Mouse (Mus musculus): ENCODE measurements around the gene Acsl1. TPM values are rescaled to one million over a fixed set of nuclear protein-coding genes. Genes with fewer than 3 reads are reported as not detected.

The Acsl1 gene
- polyA plus RNA-seq, 1 experiment from 2014 or later, result 48.3 TPM

DNA sequence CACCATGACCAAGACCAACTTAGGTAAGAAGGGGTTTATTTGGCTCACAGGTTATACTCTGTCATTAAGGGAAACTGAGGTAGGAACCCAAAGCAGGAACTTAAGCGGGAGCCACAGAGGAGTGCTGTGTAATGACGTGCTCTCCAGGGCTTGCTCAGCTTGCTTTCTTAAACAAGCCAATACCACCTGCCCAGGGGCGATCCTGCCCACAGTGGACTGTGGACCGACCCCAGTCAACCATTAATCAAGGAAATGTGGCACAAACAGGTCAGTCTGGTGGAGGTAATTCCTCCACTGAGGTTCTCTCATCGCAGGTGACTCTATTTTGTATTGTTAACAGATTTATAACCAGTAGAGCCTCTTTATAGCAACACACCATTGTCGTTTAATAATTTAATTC lies 23.5 kb upstream of the Acsl1 start:
- Histone ChIP-seq H3K4me3 (ENCODE audit: low read length) (no peak overlapping the region), H3K36me3 (ENCODE audit: control insufficient read depth, insufficient read depth, low read length) (no peaks in the 10 kb centered on the region), H3K9me3 (ENCODE audit: control insufficient read depth, low read length) (no peaks in the 10 kb centered on the region), H3K27ac (ENCODE audit: low read length) (peak overlapping the region; percentile 97), H3K27me3 (replicated peaks; ENCODE audit: control insufficient read depth, insufficient read depth, low read length) (no peaks in the 10 kb centered on the region), H3K4me1 (ENCODE audit: control insufficient read depth, insufficient read depth, low read length) (peaks cover 10% of the 10 kb centered on the region; the same call in 1 of the 2 replicates), H3K9ac (ENCODE audit: low read depth, low read length) (peak overlapping the region; percentile 64; the same call in 1 of the 2 replicates), H3K4me2 (ENCODE audit: low read depth, low read length) (peak overlapping the region; percentile 39)
- WGBS, result 59% methylated on average over 6 of the region's 6 CpGs
- peak; percentile 82 for ATAC-seq

DNA sequence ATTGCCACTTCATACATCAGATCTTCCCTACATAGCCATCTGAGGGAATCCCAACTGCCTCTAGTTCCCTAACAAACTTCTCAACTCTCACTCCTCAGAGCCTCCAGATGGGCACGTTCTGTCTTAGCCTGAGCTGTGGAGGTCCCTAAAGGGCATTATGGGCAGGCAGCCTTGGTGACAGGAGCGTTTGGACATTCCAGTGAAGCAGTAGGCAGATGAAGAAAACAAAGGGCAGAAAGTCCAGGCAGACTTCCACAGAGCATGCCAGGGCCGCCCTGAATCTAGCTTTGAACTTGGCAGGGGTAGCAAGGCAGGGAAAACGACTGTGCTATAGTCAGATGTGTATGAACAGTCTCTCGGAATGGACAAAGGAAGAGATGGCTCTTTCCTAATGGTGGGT lies 22.2 kb upstream of the Acsl1 start:
- 83% methylated on average over 5 of the region's 5 CpGs for WGBS
- Histone ChIP-seq H3K9me3 (ENCODE audit: control insufficient read depth, low read length) (no peaks in the 10 kb centered on the region), H3K4me2 (ENCODE audit: low read depth, low read length) (no peak overlapping the region), H3K4me1 (ENCODE audit: control insufficient read depth, insufficient read depth, low read length) (peaks cover 10% of the 10 kb centered on the region; the same call in 1 of the 2 replicates), H3K4me3 (ENCODE audit: low read length) (no peak overlapping the region), H3K36me3 (ENCODE audit: control insufficient read depth, insufficient read depth, low read length) (no peaks in the 10 kb centered on the region), H3K27ac (ENCODE audit: low read length) (peak overlapping the region; percentile 97), H3K9ac (ENCODE audit: low read depth, low read length) (no peak overlapping the region), H3K27me3 (replicated peaks; ENCODE audit: control insufficient read depth, insufficient read depth, low read length) (no peaks in the 10 kb centered on the region)
- no peak for ATAC-seq

GRCm38 (mm10) chr8:46449063-46449462 lies 21.8 kb upstream of the Acsl1 start:
- Histone ChIP-seq H3K4me3 (ENCODE audit: low read length) (no peak overlapping the region), H3K9ac (ENCODE audit: low read depth, low read length) (no peak overlapping the region), H3K9me3 (ENCODE audit: control insufficient read depth, low read length) (0 out of 2 replicates have a peak, but pooled peaks cover under 1% of the 10 kb centered on the region), H3K4me2 (ENCODE audit: low read depth, low read length) (no peak overlapping the region), H3K27me3 (replicated peaks; ENCODE audit: control insufficient read depth, insufficient read depth, low read length) (no peaks in the 10 kb centered on the region), H3K4me1 (ENCODE audit: control insufficient read depth, insufficient read depth, low read length) (peaks cover 10% of the 10 kb centered on the region; the same call in 1 of the 2 replicates), H3K27ac (ENCODE audit: low read length) (peak overlapping the region; percentile 97), H3K36me3 (ENCODE audit: control insufficient read depth, insufficient read depth, low read length) (no peaks in the 10 kb centered on the region)
- ATAC-seq, result peak; percentile 0; the same call in 1 of the 2 replicates
- 76% methylated on average over 4 of the region's 4 CpGs for WGBS

DNA sequence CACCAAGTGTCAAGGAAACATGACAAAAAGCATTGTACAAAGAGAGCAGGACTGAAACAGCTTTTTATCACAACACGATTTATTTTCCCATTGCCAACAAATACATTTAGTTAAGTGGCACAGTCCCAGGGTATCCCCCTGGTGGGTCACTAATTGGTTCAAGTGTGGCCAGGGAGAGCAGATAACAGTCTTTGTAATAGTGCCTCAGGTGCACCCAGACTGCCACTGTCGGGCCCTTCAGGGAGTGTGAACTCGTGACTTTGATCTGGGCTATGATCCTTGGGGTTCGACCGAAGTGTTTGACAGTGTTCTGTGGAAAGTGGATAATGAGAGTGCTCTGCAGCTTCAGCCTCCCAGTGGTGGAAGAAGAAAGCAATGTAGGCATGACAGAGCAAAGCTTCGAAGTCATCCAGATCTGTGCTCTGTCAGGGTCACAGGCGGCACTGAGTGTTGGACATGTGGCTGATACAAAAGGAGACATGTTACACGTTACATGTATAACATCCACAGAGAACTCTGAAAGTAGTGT lies 21.1 kb upstream of the Acsl1 start:
- H3K27me3 ChIP-seq (replicated peaks; ENCODE audit: control insufficient read depth, insufficient read depth, low read length), result no peaks in the 10 kb centered on the region
- H3K4me3 ChIP-seq (ENCODE audit: low read length), result no peak overlapping the region
- no peaks in the 10 kb centered on the region for H3K36me3 ChIP-seq (ENCODE audit: control insufficient read depth, insufficient read depth, low read length)
- WGBS, result 58% methylated on average over 8 of the region's 8 CpGs
- no peak overlapping the region for H3K9ac ChIP-seq (ENCODE audit: low read depth, low read length)
- no peak for ATAC-seq
- H3K27ac ChIP-seq (ENCODE audit: low read length), result peak overlapping the region; percentile 97; the same call in 1 of the 2 replicates
- H3K4me1 ChIP-seq (ENCODE audit: control insufficient read depth, insufficient read depth, low read length), result peaks cover 10% of the 10 kb centered on the region; the same call in 1 of the 2 replicates
- H3K4me2 ChIP-seq (ENCODE audit: low read depth, low read length), result no peak overlapping the region
- 0 out of 2 replicates have a peak, but pooled peaks cover 5% of the 10 kb centered on the region for H3K9me3 ChIP-seq (ENCODE audit: control insufficient read depth, low read length)

DNA sequence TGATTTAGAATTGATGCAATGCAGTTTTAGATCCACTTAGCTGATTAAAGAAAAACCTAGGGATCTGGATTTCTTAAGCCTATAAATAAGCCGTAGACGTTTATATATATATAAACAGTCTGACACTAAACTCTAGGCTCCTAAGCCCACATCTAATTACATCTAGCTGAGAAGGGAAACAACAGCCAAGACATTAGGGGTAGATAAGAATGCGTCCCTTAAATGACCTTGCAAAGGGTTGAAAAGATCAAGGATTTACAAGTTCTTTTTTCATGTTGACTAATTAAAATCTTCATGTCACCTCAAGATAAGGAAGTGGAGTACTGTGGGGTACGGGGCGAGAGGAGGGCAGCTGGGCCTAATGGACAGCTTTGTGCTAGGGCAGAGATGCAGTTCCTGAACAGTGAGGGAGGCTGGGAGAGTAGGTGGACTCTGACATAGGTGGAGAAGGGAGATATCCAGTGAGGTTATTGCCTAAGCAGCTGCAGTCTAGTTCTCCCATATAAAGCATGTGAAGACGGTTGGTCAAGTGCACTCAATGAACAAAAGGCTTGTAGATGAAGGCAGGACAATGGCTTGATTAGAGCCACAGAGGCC lies 12.5 kb upstream of the Acsl1 start:
- peak; percentile 94 for ATAC-seq
- peak overlapping the region; percentile 29; the same call in 1 of the 2 replicates for H3K27ac ChIP-seq (ENCODE audit: low read length)
- H3K4me3 ChIP-seq (ENCODE audit: low read length), result no peak overlapping the region
- no peak overlapping the region for H3K9ac ChIP-seq (ENCODE audit: low read depth, low read length)
- H3K9me3 ChIP-seq (ENCODE audit: control insufficient read depth, low read length), result 0 out of 2 replicates have a peak, but pooled peaks cover 5% of the 10 kb centered on the region
- no peak overlapping the region for H3K4me2 ChIP-seq (ENCODE audit: low read depth, low read length)
- no peaks in the 10 kb centered on the region for H3K36me3 ChIP-seq (ENCODE audit: control insufficient read depth, insufficient read depth, low read length)
- H3K27me3 ChIP-seq (replicated peaks; ENCODE audit: control insufficient read depth, insufficient read depth, low read length), result no peaks in the 10 kb centered on the region
- WGBS, result 35% methylated on average over 6 of the region's 6 CpGs
- H3K4me1 ChIP-seq (ENCODE audit: control insufficient read depth, insufficient read depth, low read length), result no peaks in the 10 kb centered on the region

DNA sequence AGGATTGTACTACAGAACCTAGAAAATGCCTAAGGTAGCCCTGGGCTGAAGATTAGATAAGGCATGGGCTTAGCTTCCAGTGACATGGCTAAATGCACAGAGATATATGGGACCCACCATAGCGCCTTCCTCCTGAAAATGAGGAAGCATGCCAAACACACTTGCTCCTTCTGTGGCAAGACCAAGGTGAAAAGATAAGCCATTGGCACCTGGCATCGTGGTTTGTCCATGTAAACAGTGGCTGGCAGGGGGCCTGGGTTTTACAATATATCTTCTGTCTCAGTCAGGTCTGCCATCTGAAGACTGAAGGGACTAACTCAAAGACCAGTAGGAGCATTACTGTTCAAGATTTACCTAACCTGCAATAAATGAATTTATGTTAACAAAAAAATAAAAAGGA lies 2.4 kb upstream of the Acsl1 start:
- ATAC-seq, result no peak
- H3K4me3 ChIP-seq (ENCODE audit: low read length), result no peak overlapping the region

GRCm38 (mm10) chr8:46469071-46469769 lies 1.6 kb upstream of the Acsl1 start:
- H3K4me1 ChIP-seq (ENCODE audit: control insufficient read depth, insufficient read depth, low read length), result peaks cover 7% of the 10 kb centered on the region; the same call in 1 of the 2 replicates
- WGBS, result 92% methylated on average over 8 of the region's 8 CpGs
- H3K4me3 ChIP-seq (ENCODE audit: low read length), result no peak overlapping the region
- no peak overlapping the region for H3K27ac ChIP-seq (ENCODE audit: low read length)
- no peaks in the 10 kb centered on the region for H3K36me3 ChIP-seq (ENCODE audit: control insufficient read depth, insufficient read depth, low read length)
- no peaks in the 10 kb centered on the region for H3K9me3 ChIP-seq (ENCODE audit: control insufficient read depth, low read length)
- H3K4me2 ChIP-seq (ENCODE audit: low read depth, low read length), result no peak overlapping the region
- ATAC-seq, result no peak
- H3K27me3 ChIP-seq (replicated peaks; ENCODE audit: control insufficient read depth, insufficient read depth, low read length), result no peaks in the 10 kb centered on the region
- H3K9ac ChIP-seq (ENCODE audit: low read depth, low read length), result no peak overlapping the region

More for the DNA sequence above, 2.4 kb upstream of the Acsl1 start:
- Histone ChIP-seq H3K9ac (ENCODE audit: low read depth, low read length) (no peak overlapping the region), H3K9me3 (ENCODE audit: control insufficient read depth, low read length) (no peaks in the 10 kb centered on the region), H3K27me3 (replicated peaks; ENCODE audit: control insufficient read depth, insufficient read depth, low read length) (no peaks in the 10 kb centered on the region), H3K36me3 (ENCODE audit: control insufficient read depth, insufficient read depth, low read length) (no peaks in the 10 kb centered on the region), H3K4me1 (ENCODE audit: control insufficient read depth, insufficient read depth, low read length) (peaks cover 7% of the 10 kb centered on the region; the same call in 1 of the 2 replicates), H3K4me2 (ENCODE audit: low read depth, low read length) (no peak overlapping the region), H3K27ac (ENCODE audit: low read length) (no peak overlapping the region)
- 76% methylated on average over 2 of the region's 2 CpGs for WGBS

DNA sequence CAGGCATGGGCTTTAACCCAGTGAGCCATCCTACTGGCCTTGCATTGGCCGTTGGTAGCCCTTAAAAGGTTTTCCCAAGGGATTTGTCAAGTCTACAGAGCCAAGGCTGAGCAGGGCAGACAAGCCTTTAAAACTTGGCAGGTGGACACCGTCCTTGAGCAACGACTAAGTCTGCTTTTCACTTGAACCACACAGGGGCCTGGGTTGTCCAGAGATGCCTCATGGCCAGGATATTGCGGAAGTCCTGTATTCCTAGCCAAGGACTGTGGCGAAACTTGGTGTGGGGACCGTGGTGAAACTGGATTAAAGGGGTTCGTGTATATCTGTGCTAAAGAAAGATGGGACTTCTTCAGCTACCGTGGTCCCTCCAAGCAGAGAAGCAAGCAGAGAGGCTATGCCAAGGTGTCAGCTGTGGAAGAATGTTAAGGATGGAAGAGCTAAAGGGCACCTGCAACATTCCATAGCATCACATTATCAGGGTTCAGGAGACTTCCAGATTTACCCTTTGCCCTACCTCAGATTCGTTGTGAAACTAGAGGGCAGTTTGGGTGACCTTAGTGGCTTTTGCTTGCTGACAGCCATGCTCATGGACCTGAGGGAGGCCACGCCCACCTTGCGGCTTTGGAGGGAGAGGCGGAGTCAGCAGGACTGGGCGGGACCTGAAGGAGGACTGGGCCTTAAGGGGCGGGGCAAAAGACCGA lies 596 bp upstream of the Acsl1 start:
- Histone ChIP-seq H3K27ac (ENCODE audit: low read length) (no peak overlapping the region; the same call in 1 of the 2 replicates), H3K27me3 (replicated peaks; ENCODE audit: control insufficient read depth, insufficient read depth, low read length) (no peaks in the 10 kb centered on the region), H3K9ac (ENCODE audit: low read depth, low read length) (no peak overlapping the region), H3K36me3 (ENCODE audit: control insufficient read depth, insufficient read depth, low read length) (no peaks in the 10 kb centered on the region), H3K4me2 (ENCODE audit: low read depth, low read length) (peak overlapping the region; percentile 85), H3K4me1 (ENCODE audit: control insufficient read depth, insufficient read depth, low read length) (peaks cover 7% of the 10 kb centered on the region; the same call in 1 of the 2 replicates), H3K9me3 (ENCODE audit: control insufficient read depth, low read length) (no peaks in the 10 kb centered on the region), H3K4me3 (ENCODE audit: low read length) (peak overlapping the region; percentile 83)
- ATAC-seq, result peak; percentile 12; the same call in 1 of the 2 replicates
- WGBS, result 39% methylated on average over 15 of the region's 15 CpGs
